Mouse (Mus musculus) left cerebral cortex, postnatal 25 days (tissue): ENCODE data around the gene Rimkla. TPM values are rescaled to one million over a fixed set of nuclear protein-coding genes. Genes with fewer than 3 reads are reported as not detected.
A peak's percentile ranks its signal among the peaks of the same experiment; 100 is the strongest.
"Not testable (repeated sequence)": the region's sequence is repeated elsewhere in the genome, so short reads cannot be mapped to it uniquely, and the experiment has no call there.

Experiments used
- DNase-seq, 2 experiments: peaks; one replicate each; pipeline ENCODE4 v3.0.0; 2022; ENCODE audit warnings: low spot score in 2 of 2, mixed read lengths in 1 of 2
- intact Hi-C: fragments of 180-260 bp; cut with DNase I; formaldehyde crosslinking; loops from one replicate; pipeline ENCODE4 v1.15.1; 2025
- total RNA-seq, 2 experiments: library from RNA; stranded (reverse); gene quantifications; 2 replicates each; pipeline ENCODE4 v1.2.3; 2021

Rimkla gene
- 10 to 100 TPM in 1 of 2 experiments, 1 to 10 TPM in 1; 7.6 to 12.4 TPM for total RNA-seq

DNA sequence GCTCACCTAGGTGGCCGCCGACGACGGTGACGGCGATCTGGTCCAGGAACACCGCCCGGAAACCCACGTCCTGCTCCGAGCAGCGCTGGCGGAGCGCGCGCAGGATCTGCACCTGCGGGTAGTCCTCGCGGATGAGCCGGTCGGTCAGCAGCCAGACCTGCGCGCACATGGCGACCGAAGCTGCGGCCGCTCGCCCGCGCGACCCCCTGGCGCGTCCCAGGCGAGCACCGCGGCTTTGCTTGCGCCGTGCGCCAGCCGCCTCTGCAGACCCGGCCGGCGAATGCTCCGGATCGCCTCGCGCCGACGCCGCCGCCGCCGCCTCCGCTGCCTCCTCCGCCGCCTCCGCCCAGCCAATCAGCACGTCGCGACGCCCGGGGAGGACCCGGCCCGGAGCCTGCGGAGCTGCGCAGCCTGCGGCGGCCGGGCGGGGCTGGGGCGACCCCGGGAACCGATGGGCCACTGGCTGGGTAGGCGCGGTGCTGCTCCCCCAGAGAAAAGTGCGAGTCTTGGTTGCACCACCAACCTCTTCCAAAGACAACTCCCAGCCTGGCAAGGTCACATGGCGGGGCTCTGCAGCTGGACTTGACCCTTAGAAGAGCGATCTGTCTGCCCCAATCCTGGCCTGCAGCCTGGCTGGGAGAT is at the start of gene Rimkla:
Gene Rimkla, minus strand, starts transcription at position 338 of the 642 bp plus-strand sequence.
- peak; percentile 53 to 73 for DNase-seq
- intact Hi-C loops = loop anchor here (1.0 to 5.0 kb wide), 2 partner anchors 47 to 60 kb away; partner anchors contain the start of gene Frg2f1

DNA sequence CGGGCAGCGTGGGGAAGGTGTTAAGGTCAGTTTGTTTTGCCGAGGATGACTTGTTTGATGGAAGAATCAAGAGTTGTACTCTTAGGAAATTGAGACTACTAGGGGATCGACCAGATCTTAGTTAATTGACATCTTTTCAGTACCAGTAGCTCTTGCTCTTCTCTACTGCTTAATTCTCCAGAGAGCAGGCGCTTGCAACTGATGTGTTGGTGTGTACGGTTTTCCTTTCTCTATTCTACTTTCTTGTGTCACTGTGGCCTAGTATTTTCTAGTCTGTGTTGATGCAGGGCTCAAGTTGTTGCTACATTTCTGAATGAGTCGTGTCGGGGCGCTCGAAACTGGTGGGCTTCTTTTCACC is 48.1 kb upstream of the Rimkla start:
- intact Hi-C loops = no loop called here
- DNase-seq = no peak

DNA sequence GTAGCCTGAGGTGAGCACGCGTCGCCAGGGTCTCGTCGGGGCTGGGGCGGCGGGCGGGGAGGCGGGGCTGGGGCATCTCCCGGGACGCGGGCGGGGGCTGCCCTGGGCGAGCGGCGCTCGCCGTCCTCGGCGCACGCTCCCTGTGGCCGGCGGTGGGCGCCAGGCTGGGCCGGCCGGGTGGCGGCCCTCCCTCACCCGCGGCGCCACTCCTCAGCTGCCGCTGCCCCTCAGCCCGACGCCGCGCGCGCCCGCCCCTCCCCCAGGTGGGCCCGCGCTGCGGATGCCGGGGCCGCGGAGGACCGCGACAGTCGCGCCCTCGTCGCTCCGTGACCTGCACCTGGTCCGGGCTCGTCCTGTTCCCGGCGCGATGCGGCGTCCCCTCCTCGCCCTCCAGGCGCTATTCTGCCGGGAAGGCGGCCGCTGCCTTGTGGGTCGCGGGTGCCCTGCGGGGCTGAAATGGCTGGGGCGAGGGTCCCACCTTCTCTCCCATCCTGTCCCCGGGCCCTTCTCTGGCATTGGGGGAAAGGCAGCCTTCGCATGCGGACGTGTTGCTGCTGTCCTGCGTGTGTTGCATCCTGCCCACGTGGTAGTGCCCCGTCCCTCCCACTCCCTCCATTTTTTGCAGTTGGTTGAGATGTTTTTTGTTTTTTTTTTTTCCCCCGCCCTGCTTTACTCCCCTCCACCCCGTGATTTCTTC is 47.6 kb upstream of the Rimkla start:
- intact Hi-C loops = loop anchor here (1.0 to 10.0 kb wide), 4 partner anchors 48 to 295 kb away; partner anchors contain the start of genes Ppcs, Rimkla and Zmynd12
- peak; percentile 24 to 31 for DNase-seq

DNA sequence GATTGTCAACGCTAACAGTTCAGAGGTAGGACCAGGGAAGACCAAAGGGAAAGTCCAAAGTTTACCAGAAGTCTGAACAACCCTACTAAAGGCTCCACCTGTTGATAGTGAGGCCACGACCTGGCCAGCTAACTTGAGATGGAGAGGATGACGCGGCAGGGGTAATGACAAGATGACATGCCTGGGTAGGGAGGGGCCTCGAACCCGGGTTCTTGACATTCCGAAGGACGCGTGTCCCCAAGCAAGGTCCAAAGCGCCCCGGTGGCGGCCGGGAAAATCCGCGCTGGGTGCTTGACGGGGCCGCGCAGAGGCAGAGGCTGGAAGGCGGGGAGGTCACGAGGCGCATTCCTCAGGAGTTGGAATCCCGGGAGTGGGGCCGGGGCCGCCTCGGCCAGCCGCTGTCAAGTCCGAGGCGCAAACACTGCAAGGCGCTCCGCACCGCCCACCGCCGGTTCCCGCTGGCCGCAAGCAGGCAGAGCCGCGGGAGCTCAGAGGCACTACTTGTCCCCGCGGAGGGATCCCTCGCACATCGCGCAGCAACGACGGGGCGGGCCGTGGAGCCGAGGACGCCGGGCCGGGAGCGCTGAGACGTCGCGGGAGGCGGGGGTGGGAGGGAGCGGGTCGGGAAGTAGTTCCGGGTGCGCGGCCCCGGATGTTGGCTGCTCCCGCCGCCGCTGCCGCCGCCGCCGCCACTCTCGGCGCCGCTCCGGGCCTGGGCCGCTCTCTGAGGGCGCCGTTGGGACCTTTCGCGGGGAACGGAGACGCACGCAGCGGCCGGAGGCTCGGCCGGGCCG is 46.8 kb upstream of the Rimkla start, which contains the start of gene Frg2f1:
Gene Frg2f1, minus strand, starts transcription at position 499 of the 794 bp plus-strand sequence.
- DNase-seq = peak; percentile 94 to 96
- intact Hi-C loops = loop anchor here (1.0 to 10.0 kb wide), 4 partner anchors 47 to 294 kb away; partner anchors contain the start of genes Ppcs, Rimkla and Zmynd12

DNA sequence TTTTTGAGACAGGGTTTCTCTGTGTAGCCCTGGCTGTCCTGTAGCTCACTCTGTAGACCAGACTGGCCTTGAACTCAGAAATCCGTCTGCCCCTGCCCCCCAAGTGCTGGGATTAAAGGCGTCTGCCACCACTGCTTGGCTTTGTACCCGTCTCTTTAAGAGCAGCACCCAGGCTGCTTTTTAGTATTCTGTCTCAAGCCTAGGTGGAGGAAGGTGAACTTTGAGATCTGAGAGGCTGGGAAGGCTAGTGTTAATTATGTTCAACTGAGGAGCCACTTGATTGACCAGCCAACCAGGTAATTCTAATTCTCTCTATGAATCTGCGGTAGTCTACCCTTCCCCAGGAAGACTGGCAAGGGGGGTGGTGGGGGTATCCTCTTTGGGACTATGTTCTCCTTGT is 45.0 kb upstream of the Rimkla start:
- DNase-seq = no peak
- intact Hi-C loops = loop anchor here (5.0 to 10.0 kb wide), 3 partner anchors 87 to 293 kb away; partner anchors contain the start of genes Ppcs and Zmynd12

DNA sequence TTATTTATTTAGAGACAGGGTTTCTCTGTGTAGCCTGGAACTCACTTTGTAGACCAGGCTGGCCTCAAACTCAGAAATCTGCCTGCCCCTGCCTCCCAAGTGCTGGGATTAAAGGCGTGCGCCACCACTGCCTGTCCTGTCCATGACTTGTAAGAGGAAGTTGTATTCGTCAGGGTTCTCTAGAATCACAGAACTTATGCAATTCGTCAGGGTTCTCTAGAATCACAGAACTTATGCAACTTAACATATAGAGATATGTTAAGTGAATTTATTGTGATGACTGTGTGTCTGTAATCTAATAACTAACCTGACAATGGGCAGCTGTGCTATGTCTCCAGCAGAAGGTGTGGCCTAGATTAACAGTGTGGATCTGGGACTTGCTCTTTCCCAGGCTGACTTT is 44.2 kb upstream of the Rimkla start, which contains the start of gene Foxj3:
Gene Foxj3, plus strand, starts transcription at position 390 of the 400 bp plus-strand sequence.
- not testable (repeated sequence) for DNase-seq
- intact Hi-C loops = loop anchor here (5.0 to 10.0 kb wide), 3 partner anchors 88 to 292 kb away; partner anchors contain the start of genes Ppcs and Zmynd12

DNA sequence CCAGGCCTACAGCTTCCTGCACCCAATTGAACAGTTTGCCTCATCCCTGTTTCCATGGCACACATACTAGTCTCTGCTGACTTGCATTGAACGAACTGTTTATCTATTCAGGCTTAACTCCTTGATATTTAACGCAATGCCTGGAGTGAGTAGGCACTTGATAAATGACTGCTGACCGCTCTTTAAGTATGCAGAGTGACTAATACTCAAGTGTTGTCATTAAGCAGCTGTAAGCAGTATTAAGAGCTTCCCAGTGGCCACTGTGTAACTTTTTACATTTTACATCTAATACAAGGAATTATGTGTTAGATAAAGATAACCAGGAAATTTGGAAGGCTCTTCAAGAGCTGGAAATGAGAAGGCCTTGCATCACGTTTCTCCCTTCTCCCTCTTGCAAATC is 42.7 kb upstream of the Rimkla start:
- intact Hi-C loops = loop anchor here (5.0 to 10.0 kb wide), 3 partner anchors 90 to 290 kb away; partner anchors contain the start of genes Ppcs and Zmynd12
- DNase-seq = no peak

DNA sequence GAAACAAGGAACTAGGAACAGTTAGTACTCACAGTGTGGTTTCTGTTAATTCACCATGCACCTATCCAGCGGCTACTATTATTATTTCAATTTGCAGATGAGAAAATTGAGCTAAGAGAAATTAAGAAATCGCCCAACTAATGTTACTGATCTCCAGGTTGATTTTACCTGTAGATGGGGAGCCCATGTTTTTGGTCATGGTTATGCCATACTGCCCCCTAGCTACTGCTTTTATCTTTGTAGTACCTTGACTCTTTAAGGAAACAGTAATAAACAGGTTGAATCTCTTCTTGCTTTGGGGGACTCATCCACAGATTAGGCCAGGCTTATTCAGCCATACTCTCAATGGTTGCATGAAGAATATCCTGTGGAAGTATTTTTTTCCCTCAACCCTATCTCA is 39.4 kb upstream of the Rimkla start:
- DNase-seq = peak in 1 of 2 experiments; percentile 26
- intact Hi-C loops = loop anchor here (10.0 kb wide), 2 partner anchors 93 to 287 kb away; no protein-coding TSS in a partner anchor

DNA sequence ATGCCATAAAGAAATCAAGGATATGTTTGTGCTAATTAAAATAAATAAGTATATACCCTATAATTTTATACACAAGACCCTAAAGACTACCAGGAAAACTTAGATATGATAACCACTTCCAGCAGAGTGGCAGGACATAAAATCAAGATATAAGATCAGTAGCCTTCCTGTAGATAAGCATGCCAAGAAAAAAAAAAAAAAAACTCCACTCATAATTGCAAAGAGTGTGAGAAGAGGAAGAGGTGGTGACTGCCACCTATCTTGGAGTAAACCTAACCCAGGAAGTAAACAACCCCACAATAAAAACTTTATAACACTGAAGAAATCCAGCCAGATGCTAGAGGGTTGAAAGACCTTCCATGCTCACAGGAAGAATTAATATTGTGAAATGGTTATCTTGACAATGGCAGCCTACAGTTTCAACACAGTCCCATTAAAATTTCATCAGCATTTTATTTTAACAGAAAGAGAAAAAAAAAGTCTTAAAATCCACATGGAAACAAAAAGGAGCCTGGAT is 34.0 kb upstream of the Rimkla start:
- intact Hi-C loops = no loop called here

DNA sequence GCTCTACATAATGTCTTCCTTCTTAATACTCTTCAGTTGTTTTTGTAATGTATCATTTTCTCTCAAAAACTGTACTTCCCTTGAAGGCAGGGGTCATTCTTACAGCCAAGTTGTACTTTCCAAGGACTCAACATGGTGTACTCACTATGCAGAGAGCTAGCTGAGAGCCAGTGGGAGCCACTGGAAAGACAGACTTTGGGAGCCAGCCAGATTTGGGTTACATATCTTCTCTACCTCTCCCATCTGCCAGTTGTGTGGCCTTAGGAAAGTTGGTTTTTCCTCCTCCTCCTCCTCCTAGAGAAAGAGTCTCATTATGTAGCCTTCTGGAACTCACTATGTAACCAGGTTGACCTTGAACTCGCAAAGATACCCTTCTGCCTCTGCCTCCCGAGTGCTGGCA is 32.0 kb upstream of the Rimkla start:
- intact Hi-C loops = no loop called here
- no peak for DNase-seq

More for the DNA sequence above, 34.0 kb upstream of the Rimkla start:
- no peak for DNase-seq

DNA sequence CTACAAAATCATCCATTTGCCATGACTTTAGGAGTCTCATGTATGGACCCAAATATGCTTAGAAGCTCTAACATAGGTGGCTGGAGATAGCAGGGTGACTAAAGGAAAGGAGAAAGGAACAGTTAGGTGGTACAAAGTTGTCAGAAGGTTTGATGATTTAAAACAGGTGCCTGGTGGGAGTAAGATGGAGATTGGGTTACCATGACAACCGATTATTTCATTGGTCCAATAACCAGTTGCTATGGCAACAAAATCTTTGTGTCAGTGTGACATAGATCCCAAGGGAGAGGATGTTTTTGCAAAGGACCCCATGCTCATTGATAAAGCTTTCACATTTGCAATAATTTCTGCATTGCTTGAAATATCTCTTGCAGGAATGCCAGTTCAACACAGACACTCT is 31.6 kb upstream of the Rimkla start:
- intact Hi-C loops = no loop called here
- DNase-seq = peak; percentile 23 to 43

DNA sequence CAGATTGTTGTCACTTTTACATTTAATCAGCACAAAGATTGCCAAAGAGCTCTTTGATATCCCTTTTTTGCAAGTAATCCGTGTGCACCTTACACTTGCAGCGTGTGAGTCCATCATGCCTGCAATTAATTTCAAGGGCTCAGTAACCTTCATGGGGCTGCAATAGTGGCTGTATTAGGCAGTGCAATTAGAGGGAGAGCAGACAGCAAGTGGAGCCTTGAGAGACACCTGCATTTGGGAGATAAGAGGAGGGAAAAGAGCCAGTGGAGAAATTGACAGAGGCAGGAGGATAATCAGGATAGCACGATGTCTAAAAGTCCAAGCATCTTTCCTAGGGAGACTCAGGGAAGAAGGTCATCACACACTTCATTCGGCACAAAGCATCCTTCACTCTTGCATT is 31.1 kb upstream of the Rimkla start:
- intact Hi-C loops = no loop called here
- no peak for DNase-seq

DNA sequence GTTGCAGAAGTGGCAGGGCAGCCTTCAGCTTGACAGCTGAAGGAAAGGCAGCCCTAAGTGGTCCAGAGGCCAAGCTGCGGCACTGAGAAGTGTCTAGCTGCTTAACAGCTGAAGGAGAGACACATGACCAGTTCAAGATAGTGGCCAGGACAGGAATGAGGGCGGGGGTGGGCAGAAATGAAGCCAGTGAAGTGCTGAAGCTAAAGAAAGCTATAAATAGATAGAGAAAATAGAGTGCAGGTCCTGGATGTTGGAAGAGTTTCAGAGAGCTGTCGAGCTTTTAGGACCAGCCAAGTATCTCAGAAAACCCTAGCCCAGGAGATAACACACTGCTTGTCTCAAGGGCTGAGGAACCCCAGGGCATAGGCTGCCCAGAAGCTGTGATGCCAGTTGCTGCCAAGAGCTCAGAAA is 20.3 kb upstream of the Rimkla start:
- intact Hi-C loops = no loop called here

DNA sequence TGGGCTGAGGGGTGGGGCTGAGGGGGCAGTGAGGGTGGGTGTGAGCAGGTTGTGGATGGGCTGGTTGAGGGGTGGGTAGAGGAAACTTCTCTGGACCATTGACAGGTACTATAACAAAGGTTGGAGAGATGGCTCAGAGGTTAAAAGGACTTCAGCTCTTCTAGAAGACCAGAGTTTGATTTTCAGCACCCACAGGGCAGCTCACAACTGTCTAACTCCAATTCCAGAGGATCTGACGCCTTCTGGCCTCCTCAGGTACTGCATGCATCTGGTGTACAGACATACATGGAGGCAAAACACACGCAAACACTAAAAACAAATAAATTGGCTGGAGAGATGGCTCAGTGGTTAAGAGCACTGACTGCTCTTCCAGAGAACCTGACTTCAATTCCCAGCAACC is 19.2 kb upstream of the Rimkla start:
- DNase-seq = no peak
- intact Hi-C loops = no loop called here

More for the DNA sequence above, 20.3 kb upstream of the Rimkla start:
- DNase-seq = no peak

DNA sequence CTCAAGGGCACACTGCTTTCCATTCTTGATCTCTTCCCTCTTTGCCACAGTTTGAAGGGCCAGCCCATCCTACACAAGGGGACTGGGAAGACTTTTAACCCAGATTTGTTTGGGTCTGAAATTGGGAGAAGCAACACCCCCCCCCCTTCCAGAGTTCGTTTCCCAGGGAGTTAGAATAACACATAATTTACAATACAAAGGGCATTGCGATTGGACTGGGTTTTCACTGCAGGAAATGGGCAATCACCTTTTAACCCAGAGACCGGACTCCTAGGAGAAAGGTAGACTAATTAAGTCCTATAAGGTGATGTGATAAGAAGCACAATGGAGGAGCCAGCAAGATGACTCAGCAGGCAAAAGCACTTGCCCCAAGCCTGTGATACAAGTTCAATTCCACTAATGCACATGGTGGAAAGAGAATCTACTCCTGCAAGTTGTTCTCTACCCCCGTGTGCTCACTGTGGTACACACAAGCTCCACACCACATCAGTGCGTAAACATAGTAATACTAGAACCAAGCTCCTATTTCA is 6.0 kb upstream of the Rimkla start:
- no peak for DNase-seq
- intact Hi-C loops = no loop called here

DNA sequence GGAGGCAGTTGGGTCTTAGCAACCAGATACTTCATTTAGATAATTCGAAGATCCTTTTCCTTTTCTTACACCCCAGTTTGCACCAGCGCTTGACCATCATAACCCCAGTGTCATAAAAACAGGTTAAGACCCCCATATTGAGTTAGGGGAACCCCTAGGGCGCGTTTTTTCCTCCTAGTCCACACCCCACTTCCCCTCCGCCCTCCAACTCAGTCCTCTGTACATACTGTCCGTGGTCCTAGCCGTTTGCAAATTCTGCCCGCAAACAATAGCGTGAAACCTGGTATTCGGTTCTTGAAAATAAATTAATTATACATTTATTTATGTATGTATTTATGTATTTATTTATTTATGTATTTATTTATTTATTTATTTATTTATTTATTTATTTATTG is 502 bp upstream of the Rimkla start:
- DNase-seq = no peak
- intact Hi-C loops = loop anchor here (1.0 to 5.0 kb wide), 2 partner anchors 46 to 61 kb away; partner anchors contain the start of gene Frg2f1

DNA sequence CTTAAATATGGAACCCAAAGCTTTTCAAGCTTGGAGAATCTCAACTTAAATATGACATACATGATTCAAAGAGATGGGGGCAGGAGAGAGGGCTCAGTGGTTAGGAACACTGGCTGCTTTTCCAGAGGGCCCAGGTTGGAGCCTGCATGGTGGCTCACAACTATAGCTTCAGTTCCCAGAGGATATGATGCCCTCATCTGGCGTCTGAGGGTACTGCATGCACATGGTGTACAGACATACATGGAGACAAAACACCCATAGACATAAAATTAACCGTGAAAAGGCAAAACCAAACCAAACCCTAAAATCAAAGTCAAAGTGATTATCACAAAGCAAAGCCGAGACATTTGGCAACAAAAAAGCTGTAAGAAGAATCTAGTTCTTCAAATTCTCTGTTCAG is 1.6 kb downstream of the Rimkla start:
- intact Hi-C loops = loop anchor here (5.0 kb wide), 1 partner anchor 59 kb away; no protein-coding TSS in a partner anchor
- DNase-seq = peak in 1 of 2 experiments; percentile 18

DNA sequence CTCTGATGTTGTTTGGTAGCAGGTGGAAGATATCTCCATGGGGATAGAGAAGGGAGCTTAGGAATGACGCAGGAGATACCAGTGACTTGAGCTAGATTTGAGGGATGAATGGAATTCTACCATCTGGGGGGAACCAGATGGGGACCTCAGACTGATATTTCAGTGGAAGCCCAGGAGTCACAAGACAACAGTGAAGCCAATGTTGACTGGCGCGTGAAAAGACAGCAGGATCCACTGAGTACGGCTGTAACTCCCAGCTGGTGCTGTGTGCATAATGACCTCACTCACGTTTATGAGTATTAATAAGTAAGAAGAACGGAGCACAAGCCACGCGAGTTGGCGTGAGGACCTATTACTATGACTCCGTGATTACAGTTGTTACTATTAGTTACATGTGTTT is 2.8 kb downstream of the Rimkla start:
- no peak for DNase-seq

DNA sequence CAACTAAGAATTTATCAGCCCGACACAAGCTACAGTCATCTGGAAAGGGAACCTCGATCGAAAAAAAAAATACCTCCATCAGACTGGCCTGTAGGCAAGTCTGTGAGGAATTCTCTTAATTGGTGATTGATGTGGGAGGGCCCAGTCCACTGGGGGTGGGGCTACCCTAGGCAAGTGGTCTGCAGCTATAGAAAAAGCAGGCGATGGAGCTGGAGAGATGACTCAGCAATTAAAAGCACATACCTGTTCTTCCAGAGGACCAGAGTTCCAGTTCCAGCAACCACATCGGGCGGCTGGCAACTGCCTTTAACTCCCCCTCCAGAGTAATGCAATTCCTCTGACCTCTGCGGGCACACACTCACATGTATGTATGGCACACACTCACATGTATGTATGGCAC is 7.5 kb downstream of the Rimkla start:
- DNase-seq = no peak
- intact Hi-C loops = no loop called here

More for the DNA sequence above, 2.8 kb downstream of the Rimkla start:
- intact Hi-C loops = loop anchor here (5.0 kb wide), 1 partner anchor 57 kb away; no protein-coding TSS in a partner anchor
